Mouse (Mus musculus) heart, postnatal 36 days (tissue): ENCODE data around the gene Msh6. TPM values are rescaled to one million over a fixed set of nuclear protein-coding genes. Genes with fewer than 3 reads are reported as not detected.
A peak's percentile ranks its signal among the peaks of the same experiment; 100 is the strongest.
"Not testable (repeated sequence)": the region's sequence is repeated elsewhere in the genome, so short reads cannot be mapped to it uniquely, and the experiment has no call there.

ENCODE experiments used
- DNase-seq, 2 experiments: peaks; one replicate each; pipeline ENCODE4 v3.0.0; 2021 to 2022
- intact Hi-C: fragments of 180-260 bp; cut with DNase I; formaldehyde crosslinking; loops from one replicate; pipeline ENCODE4 v1.15.1; 2025
- total RNA-seq, 2 experiments: library from RNA; stranded (reverse); gene quantifications; 2 replicates each; pipeline ENCODE4 v1.2.3; 2021

The Msh6 gene
- total RNA-seq, result 10 to 100 TPM in 1 of 2 experiments, 1 to 10 TPM in 1; 7.9 to 11.0 TPM

GRCm38 (mm10) chr17:87974629-87975228 lies at the start of gene Msh6:
Gene Msh6 (plus strand): TSS chr17:87975062.
- DNase-seq, result peak; percentile 83 to 87
- intact Hi-C loops, result loop anchor here (5.0 kb wide), 1 partner anchor 88 kb away; no protein-coding TSS in a partner anchor

DNA sequence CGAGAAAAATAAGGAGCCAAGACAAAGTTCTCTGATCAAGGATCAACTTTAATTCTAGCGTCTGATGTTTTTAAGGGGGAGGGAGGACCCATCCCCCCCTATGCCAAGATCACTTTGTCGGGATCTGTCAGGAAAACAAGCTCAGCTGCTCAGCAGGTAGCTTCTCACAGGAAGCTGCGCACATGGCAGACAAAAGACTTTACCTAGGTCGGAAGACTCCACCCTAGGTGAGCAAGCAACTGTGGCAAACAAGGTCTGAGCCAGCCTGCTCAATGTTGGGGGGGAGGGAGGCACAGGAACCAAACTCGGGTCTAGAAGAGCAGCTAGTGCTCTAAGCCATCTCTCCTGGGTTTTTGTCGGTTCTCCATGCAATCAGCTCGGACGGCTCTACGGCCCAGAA lies 40.5 kb upstream of the Msh6 start:
- no peak for DNase-seq
- intact Hi-C loops, result no loop called here

- intact Hi-C loops, result no loop called here
- no peak for DNase-seq
These were observed 40.1 kb upstream of the Msh6 start for GRCm38 (mm10) chr17:87934736-87935135.

DNA sequence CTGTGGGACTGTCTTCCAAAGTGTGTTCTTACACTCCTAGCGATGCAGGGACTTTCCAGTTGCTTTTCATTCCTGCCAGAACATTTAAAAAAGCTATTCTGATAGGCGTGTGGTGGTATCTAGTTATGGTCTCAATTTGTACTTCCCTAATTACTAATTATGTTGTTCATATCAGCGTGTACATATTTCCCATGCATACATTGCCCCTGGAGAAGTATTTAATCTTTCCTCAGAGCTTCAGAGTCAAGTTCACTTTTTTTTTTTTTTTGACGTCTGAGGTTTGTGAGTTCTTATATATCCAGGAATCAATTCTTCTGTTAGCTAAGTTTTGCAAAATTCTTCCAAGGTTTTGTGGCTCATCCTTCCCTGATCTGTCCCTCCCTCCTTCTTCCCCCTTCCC lies 38.7 kb upstream of the Msh6 start:
- intact Hi-C loops, result no loop called here
- DNase-seq, result no peak

- intact Hi-C loops, result loop anchor here (1.0 to 2.0 kb wide), 2 partner anchors 72 to 257 kb away; no protein-coding TSS in a partner anchor
- DNase-seq, result peak; percentile 73 to 83
These were observed 25.8 kb upstream of the Msh6 start for GRCm38 (mm10) chr17:87948965-87949584.

- DNase-seq, intact Hi-C loops: not testable (repeated sequence)
These were observed 20.2 kb upstream of the Msh6 start for GRCm38 (mm10) chr17:87954618-87955124.

- no peak for DNase-seq
- intact Hi-C loops, result no loop called here
These were observed 17.6 kb upstream of the Msh6 start for GRCm38 (mm10) chr17:87957096-87957840.

DNA sequence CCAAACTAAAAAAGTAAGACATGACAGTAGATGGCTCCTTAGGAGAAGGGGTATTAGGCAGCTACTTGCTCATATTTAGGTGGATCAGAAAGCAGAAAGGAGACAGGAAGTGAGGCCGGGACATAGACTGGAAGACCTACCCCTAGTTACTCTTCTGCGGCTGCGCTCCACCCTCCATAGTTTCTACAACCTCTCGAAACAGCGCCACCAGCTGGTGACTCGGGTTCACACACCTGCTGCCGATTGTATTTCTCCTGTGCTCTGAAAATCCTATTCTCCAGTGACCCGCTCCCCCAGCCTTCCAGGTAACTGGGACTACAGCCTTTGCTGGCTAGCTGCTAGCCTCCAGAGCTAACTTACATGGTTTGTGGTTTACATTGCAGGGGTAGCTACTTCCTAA lies 16.6 kb upstream of the Msh6 start:
- intact Hi-C loops, result no loop called here
- DNase-seq, result no peak

GRCm38 (mm10) chr17:87959406-87959805 lies 15.5 kb upstream of the Msh6 start:
- DNase-seq, intact Hi-C loops: not testable (repeated sequence)

- DNase-seq, intact Hi-C loops: not testable (repeated sequence)
These were observed 14.9 kb upstream of the Msh6 start for GRCm38 (mm10) chr17:87959931-87960330.

DNA sequence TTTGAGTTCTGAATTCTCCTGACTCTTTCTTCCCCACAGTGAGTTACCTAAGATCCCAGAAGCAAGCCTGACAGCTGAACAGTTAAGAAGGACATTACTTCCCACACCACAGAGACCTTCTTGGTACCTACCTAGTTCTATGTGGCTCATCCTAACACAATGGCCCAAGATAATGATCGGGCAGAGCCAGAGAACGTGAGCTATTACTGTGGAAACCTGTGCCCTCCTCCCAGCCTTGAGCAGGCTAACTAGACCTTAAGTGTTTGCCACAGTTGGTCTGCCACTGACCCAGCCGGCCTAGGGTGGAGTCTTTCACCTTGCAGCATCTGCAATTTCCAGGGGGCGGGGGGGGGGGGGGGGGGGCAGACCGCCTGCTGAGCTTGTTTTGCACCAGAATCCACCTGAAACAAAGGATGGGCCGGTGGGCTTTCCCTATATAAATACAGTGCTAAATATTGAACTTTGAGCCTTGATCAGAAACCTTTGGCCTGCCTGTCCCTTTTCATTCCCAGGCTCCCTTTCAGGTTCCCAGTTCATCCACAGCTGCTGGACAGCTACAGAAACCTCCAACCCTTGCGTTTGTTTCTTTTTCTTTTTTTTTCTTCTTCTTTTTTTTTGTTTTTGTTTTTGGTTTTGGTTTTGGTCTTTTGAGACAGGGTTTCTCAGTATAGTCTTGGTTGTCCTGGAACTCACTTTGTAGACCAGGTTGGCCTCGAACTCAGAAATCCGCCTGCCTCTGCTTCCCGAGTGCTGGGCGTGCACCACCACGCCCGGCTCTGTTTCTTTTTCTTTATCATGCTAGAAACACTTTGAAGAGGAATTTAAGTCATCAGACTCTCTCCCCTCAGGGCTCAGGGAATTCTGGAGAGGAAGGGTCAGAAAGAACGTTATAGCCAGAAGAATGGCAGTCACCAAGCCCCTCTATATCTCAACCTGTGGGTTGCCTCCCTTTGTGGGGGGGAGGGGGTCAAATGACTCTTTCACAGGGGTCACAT lies 11.5 kb upstream of the Msh6 start:
- intact Hi-C loops, result no loop called here

DNA sequence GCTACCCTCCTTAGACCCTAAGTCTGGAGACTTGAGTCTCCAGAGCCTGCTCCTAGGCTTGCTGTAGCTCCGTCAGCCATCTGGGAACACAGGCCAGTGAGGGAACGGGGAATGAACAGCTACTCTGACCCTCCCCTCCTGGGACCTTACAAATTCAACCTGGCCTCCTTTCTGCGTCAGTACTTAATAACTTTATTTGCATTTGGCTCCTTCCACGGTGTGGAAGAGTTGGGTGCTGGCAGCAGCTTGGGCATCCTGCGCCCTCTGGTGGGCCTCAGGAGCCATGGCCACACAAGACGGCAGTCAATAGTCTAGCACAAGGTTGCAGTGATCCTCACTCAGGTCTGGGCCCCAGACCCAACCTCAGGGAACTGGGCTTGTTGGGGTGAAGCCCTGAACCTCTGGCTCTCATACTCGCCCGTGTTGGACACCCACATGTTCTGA lies 6.4 kb upstream of the Msh6 start:
- intact Hi-C loops, DNase-seq: not testable (repeated sequence)

More for the DNA sequence above, 11.5 kb upstream of the Msh6 start:
- DNase-seq, result no peak

- DNase-seq, intact Hi-C loops: not testable (repeated sequence)
These were observed 2.9 kb upstream of the Msh6 start for GRCm38 (mm10) chr17:87971696-87972591.

DNA sequence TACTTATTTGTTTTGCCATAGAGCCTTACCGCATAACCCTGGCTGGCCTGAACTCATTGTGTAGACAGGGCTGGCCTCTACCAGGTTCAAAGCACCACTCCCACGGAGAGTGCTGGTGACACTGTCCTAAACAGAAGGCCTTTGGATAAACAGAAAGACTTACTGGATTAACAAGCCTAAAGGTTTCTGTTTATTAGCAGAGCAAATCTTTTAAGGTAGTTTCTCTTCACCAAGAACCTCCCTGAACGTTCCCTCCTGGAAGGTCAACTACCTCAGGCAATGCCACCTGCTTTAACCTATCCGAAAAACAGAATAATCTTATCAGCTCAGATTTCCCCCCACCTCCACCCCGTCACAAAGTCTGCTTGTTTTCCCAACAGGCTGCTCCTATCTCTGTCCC lies 2.0 kb upstream of the Msh6 start:
- intact Hi-C loops, result no loop called here
- no peak for DNase-seq

DNA sequence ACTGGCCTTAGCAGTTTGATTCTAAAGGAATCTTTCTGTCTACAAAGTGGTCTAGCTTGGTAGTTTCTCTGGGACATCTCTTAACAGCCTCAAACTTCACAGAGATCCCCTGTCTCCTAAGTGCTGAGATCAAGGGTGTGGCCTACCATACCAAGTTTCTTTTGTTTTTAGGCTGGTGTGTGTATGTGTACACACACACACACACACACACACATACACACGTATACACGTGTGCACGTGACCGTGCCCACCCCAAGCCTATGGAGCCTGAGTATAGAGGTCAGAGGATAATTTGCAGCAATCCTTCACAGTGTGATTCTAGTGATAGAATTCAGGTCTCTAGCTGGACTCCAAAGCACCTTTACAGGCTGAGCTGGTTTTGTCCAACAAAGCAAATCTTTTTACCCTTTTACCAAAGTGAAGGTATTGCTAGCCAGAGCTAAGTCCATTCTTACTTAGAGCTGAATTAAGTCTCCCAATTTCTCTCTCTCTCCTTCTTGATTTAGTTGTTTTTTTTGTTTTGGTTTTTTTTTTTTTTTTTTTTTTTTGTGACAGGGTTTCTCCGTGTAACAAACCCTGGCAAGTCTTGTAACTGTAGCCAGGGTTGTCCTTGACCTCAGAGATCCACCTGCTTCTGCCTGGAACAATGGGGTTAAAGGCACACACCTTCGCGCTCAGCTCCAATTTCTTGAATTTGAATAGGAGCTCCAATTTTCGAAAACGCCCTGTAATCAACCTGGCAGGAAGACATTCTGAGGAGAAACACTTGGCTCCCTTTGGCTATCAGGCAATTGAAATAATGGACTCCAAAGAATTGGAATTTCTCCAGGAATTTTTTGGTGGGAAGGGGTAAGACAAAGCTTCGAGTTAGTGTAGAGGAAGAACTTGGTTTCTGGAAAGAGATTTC lies 1.3 kb upstream of the Msh6 start:
- no peak for DNase-seq
- intact Hi-C loops, result no loop called here

GRCm38 (mm10) chr17:87975229-87975853 lies 479 bp downstream of the Msh6 start:
- intact Hi-C loops, result loop anchor here (5.0 kb wide), 1 partner anchor 87 kb away; no protein-coding TSS in a partner anchor

GRCm38 (mm10) chr17:87976154-87976806 lies 1.4 kb downstream of the Msh6 start:
- intact Hi-C loops, result loop anchor here (5.0 kb wide), 1 partner anchor 86 kb away; no protein-coding TSS in a partner anchor
- DNase-seq, result no peak

More at GRCm38 (mm10) chr17:87975229-87975853, 479 bp downstream of the Msh6 start:
- DNase-seq, result peak in 1 of 2 experiments; percentile 55
